Mouse (Mus musculus) olfactory bulb, adult 2 months (tissue): Measurements from ENCODE around the gene Mxi1. TPM values are rescaled to one million over a fixed set of nuclear protein-coding genes. Genes with fewer than 3 reads are reported as not detected.

ENCODE experiments used
- H3K27ac ChIP-seq: fragments of 200-500 bp; 2 replicates; pipeline ENCODE4 v1.5.1; 2012; ENCODE audit warnings: low read depth, low read length; ENCODE audit not compliant: insufficient read depth
- H3K4me1 ChIP-seq: fragments of 200-500 bp; 2 replicates; pipeline ENCODE4 v1.6.1; 2012; ENCODE audit warnings: low read length; ENCODE audit not compliant: control insufficient read depth, insufficient read depth
- H3K4me3 ChIP-seq: fragments of 200-500 bp; 2 replicates; pipeline ENCODE4 v1.5.1; 2012; ENCODE audit warnings: mild to moderate bottlenecking, low read depth, low read length, moderate library complexity; ENCODE audit not compliant: insufficient read depth
- CTCF ChIP-seq: fragments of 200-500 bp; IDR thresholded peaks from 2 replicates; pipeline ENCODE4 v1.5.1; 2012; ENCODE audit warnings: low read depth, mild to moderate bottlenecking, low read length, moderate library complexity; ENCODE audit not compliant: insufficient read depth
- POLR2A ChIP-seq: fragments of 200-500 bp; IDR thresholded peaks from 2 replicates; pipeline ENCODE4 v1.6.1; 2012; ENCODE audit warnings: mild to moderate bottlenecking, low read depth, low read length, moderate library complexity; ENCODE audit not compliant: insufficient read depth
- WGBS: fragments of 180-500 bp; shearing (Covaris S2); methylation state at CpG from one replicate; pipeline ENCODE4 v1.1.7; 2018; 5-methylcytosine and 5-hydroxymethylcytosine counted together
- polyA plus RNA-seq: library from polyadenylated mRNA; stranded (reverse); fragments of >200 nt; gene quantifications from 2 replicates; pipeline ENCODE4 v1.2.4, GENCODE M21; 2012; ENCODE audit warnings: low replicate concordance; ENCODE audit not compliant: missing spikeins, insufficient read depth, insufficient read length

Gene Mxi1
- polyA plus RNA-seq, 1 experiment: not detected

DNA sequence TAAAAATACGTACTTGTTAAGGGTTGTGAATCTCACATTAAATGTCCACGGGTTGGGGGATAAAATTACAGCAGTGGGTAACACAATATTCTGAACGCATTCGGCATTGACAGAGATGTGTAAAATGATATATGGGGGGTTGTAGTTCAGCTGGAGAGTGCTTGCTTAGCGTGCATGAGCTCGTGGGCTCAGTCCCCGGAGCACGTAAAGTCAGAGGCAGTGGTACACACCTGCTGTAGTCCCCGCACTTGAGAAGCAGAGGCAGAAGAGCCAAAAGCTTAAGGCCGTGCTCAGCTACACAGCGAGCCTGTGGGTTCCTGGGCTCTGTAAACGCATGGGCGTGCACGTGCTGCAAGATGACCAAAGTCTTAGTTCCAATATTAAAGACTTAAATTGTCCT is 35.4 kb downstream of the Mxi1 start:
- TF ChIP-seq POLR2A (no peak), CTCF (no peak)
- Histone ChIP-seq H3K27ac (no peak overlapping the region), H3K4me3 (no peak overlapping the region), H3K4me1 (peaks cover 18% of the 10 kb centered on the region)
- 64% methylated on average over 14 of the region's 14 CpGs for WGBS

- TF ChIP-seq POLR2A: no peak
- no peak for TF ChIP-seq CTCF
- H3K4me1 ChIP-seq: peaks cover 19% of the 10 kb centered on the region
- WGBS: 48% methylated on average over 7 of the region's 7 CpGs
- H3K4me3 ChIP-seq: no peak overlapping the region
- H3K27ac ChIP-seq: 0 out of 2 replicates have a peak overlapping the region, but pooled peaks have one; percentile 6
These were observed 43.5 kb downstream of the Mxi1 start for GRCm38 (mm10) chr19:53353864-53354263.

- peaks cover 21% of the 10 kb centered on the region for H3K4me1 ChIP-seq
- 56% methylated on average over 7 of the region's 7 CpGs for WGBS
- H3K27ac ChIP-seq: no peak overlapping the region
- no peak for TF ChIP-seq CTCF
- TF ChIP-seq POLR2A: no peak
- H3K4me3 ChIP-seq: no peak overlapping the region
These were observed 44.1 kb downstream of the Mxi1 start for GRCm38 (mm10) chr19:53354271-53355000.

DNA sequence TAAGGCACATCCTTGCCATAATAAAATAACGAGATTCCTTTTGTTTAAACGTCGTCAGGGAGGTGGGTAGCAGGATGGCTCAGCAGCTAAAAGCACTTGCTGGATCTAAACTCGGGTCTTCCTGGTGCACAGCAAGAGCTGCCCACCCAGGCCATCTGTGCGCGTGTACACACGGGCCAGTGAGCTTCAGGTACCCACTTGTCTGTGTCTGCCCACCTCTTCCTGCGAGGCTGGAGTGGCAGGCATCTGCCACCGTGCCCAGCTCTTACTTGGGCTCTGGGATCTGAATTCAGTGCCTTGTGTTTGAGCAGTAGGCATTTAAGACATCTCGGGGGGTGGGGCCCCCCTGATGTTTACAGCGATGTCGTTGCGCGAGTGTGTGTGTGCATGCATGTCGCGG is 44.7 kb downstream of the Mxi1 start:
- H3K27ac ChIP-seq: no peak overlapping the region
- no peak for TF ChIP-seq CTCF
- no peak for TF ChIP-seq POLR2A
- WGBS: 68% methylated on average over 16 of the region's 16 CpGs
- H3K4me3 ChIP-seq: no peak overlapping the region
- peaks cover 25% of the 10 kb centered on the region for H3K4me1 ChIP-seq

DNA sequence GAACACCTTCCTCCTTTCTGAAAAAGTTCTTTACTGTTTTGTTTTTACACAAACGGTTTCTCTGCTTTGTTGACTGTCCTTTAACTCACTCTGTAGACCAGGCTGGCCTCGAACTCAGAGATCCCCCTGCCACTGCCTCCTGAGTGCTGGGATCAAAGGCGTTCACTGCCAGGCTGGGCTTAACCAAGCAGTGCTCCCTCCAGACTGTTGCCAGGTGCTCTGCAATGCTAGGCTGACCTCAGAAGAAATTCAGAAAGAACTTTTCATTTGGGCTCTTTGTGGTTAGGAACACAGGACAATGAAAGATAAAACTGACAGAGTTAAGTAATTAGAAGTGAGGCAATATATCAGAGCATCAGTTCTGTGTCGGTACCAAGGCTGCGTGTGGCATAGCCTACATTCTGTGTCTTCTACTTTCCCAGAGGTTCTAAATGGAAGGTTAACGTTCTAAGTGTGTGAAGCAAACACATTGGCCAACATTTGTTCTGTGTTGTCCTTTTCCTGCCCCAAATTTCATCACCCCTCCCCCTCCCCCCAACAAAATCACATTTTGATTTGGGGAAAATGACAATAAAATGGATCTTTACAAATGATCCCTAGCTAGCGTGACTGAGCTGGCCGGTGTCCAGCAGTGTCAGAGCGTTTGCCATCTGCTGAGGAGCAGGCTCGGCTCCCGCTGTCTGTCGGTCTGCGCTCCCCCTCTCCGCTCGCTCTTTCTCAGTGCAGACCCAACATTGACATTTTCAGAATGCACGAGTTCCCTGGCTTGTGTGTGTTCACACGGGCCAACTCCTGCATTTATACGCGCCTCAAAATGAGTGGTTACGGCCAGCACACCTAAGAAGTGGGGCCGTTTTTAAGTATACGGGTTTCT is 49.1 kb downstream of the Mxi1 start:
- Histone ChIP-seq H3K27ac (peak overlapping the region; percentile 50), H3K4me1 (peaks cover 19% of the 10 kb centered on the region), H3K4me3 (peak overlapping the region; percentile 2; the same call in 1 of the 2 replicates)
- TF ChIP-seq POLR2A (no peak), CTCF (no peak)
- 24% methylated on average over 22 of the region's 22 CpGs for WGBS

GRCm38 (mm10) chr19:53360265-53360958 is 50.1 kb downstream of the Mxi1 start:
- Histone ChIP-seq H3K4me1 (peaks cover 17% of the 10 kb centered on the region), H3K4me3 (no peak overlapping the region), H3K27ac (peak overlapping the region; percentile 27)
- 9% methylated on average over 8 of the region's 8 CpGs for WGBS
- TF ChIP-seq CTCF (no peak), POLR2A (no peak)

GRCm38 (mm10) chr19:53362967-53363366 is 52.6 kb downstream of the Mxi1 start:
- Histone ChIP-seq H3K4me3 (no peak overlapping the region), H3K27ac (no peak overlapping the region), H3K4me1 (peaks cover 28% of the 10 kb centered on the region)
- TF ChIP-seq POLR2A (no peak), CTCF (no peak)
- 51% methylated on average over 2 of the region's 2 CpGs for WGBS

GRCm38 (mm10) chr19:53364551-53364950 is 54.2 kb downstream of the Mxi1 start:
- Histone ChIP-seq H3K4me3 (no peak overlapping the region), H3K4me1 (peaks cover 29% of the 10 kb centered on the region), H3K27ac (no peak overlapping the region)
- TF ChIP-seq CTCF (no peak), POLR2A (no peak)
- 48% methylated on average over 2 of the region's 2 CpGs for WGBS

GRCm38 (mm10) chr19:53364963-53365362 is 54.6 kb downstream of the Mxi1 start:
- no peak overlapping the region for H3K4me3 ChIP-seq
- peak overlapping the region; percentile 60; the same call in 1 of the 2 replicates for H3K27ac ChIP-seq

More at GRCm38 (mm10) chr19:53364963-53365362, 54.6 kb downstream of the Mxi1 start:
- TF ChIP-seq POLR2A (no peak), CTCF (no peak)
- 6% methylated on average over 9 of the region's 9 CpGs for WGBS
- peaks cover 27% of the 10 kb centered on the region for H3K4me1 ChIP-seq
